Mouse (Mus musculus): ENCODE measurements around the gene Sult2b1. TPM values are rescaled to one million over a fixed set of nuclear protein-coding genes. Genes with fewer than 3 reads are reported as not detected.

Gene Sult2b1
- polyA plus RNA-seq (2014; fragmentation: Nextera tagmentation; extraction: Ambion mirVana): 1.5 and 2.4 TPM in 2 replicates

DNA sequence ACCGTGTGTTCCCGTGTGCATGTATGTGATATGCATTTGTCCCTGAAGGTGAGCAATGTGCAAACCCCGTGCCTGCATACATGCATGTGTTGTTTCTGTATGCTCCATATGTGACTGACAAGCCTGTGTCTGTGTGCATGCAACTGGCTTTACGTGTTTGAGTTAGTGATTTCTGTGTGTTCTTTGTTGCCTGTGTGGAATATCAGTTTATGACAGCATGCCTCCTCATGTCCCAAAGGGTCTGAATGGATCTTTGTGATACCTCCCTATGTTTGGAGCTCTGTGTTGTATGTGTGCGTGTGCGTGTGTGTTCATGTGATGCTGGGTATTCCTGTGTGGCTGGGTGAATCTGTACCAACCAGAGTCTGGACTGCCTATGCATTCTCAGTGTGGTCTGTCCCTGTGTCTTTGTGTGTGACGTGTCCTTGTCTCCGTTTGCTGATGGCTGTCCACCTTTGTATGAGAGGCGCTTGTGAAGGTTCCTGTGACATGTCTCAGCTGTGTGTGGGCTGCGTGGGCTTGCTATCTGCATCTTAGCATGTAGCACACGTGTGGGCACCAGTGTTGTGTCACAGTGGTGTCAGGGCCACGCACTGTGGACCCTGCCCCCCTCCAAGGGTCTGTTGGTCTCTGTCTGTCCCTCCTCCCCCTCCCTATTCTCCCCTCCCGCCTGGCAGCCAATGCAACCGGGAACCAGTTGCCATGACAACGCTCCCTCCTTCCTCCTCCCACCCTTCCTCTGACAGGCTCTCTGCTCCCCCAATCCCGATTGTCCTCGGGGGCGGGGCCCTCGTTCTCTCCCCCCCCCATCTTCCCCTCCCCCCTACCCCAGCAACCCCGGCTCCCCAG lies at the start of gene Sult2b1:
Sult2b1 (minus strand) TSS at position 146 of the 849 bp plus-strand sequence.
- peak within 1 kb of the TSS; percentile 79 for H3K4me2 ChIP-seq
- H3K4me1 ChIP-seq (ENCODE audit: control insufficient read depth, insufficient read depth, low read length): peaks cover 21% of the 10 kb centered on the region
- peak; percentile 98 for DNase-seq (ENCODE audit: low spot score, missing footprints)
- peak within 1 kb of the TSS; percentile 71 for H3K4me3 ChIP-seq (ENCODE audit: low read depth, low read length)
- peak within 1 kb of the TSS; percentile 85 for H3K27ac ChIP-seq (ENCODE audit: low read depth, low read length)
- peaks cover 2% of the 10 kb centered on the region; the same call in 1 of the 2 replicates for H3K27me3 ChIP-seq (ENCODE audit: control insufficient read depth, insufficient read depth, low read length)
- H3K9ac ChIP-seq (ENCODE audit: low read length): peak within 1 kb of the TSS; percentile 82
- WGBS: 24% methylated on average over 20 of the region's 20 CpGs
- peaks cover 6% of the 10 kb centered on the region for H3K36me3 ChIP-seq (ENCODE audit: control insufficient read depth, insufficient read depth, low read length)
- ATAC-seq (ENCODE audit: low FRiP score): peak; percentile 71
- H3K9me3 ChIP-seq (ENCODE audit: control insufficient read depth, low read length): no peaks in the 10 kb centered on the region

DNA sequence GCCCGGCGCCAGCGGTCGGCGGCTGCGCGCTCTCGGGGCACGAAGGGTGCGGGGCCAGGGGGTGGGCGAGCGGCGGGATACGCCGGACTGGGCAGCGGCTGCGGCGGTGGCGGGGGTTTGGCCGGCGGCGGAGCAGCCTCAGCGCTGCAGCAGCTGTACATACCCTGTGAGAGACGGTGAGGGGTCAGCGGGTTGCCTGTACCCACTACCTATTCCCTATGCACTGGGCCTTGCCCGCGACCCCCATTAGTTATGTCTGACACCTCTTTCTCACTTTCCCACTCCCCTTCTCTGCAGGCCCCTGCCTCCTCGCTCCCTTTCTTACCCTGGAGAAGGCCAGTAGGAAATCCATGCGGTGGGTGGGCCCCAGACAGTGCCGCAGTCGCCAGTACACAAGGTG lies 49.5 kb upstream of the Sult2b1 start:
- peak; percentile 85 for DNase-seq (ENCODE audit: low spot score, missing footprints)
- H3K9ac ChIP-seq (ENCODE audit: low read length): no peak overlapping the region
- H3K4me1 ChIP-seq (ENCODE audit: control insufficient read depth, insufficient read depth, low read length): peaks cover 14% of the 10 kb centered on the region
- H3K9me3 ChIP-seq (ENCODE audit: control insufficient read depth, low read length): no peaks in the 10 kb centered on the region
- H3K27me3 ChIP-seq (ENCODE audit: control insufficient read depth, insufficient read depth, low read length): peaks cover 44% of the 10 kb centered on the region
- no peak for ATAC-seq (ENCODE audit: low FRiP score)
- no peak overlapping the region for H3K27ac ChIP-seq (ENCODE audit: low read depth, low read length)
- no peaks in the 10 kb centered on the region for H3K36me3 ChIP-seq (ENCODE audit: control insufficient read depth, insufficient read depth, low read length)
- WGBS: 3% methylated on average over 31 of the region's 31 CpGs
- peak overlapping the region; percentile 31 for H3K4me2 ChIP-seq
- peak overlapping the region; percentile 18 for H3K4me3 ChIP-seq (ENCODE audit: low read depth, low read length)

GRCm38 (mm10) chr7:45833148-45833790 lies 48.8 kb upstream of the Sult2b1 start:
- ATAC-seq (ENCODE audit: low FRiP score): no peak
- peaks cover 44% of the 10 kb centered on the region for H3K27me3 ChIP-seq (ENCODE audit: control insufficient read depth, insufficient read depth, low read length)
- peak; percentile 82 for DNase-seq (ENCODE audit: low spot score, missing footprints)
- no peak overlapping the region for H3K27ac ChIP-seq (ENCODE audit: low read depth, low read length)
- H3K4me1 ChIP-seq (ENCODE audit: control insufficient read depth, insufficient read depth, low read length): peaks cover 14% of the 10 kb centered on the region
- WGBS: under 1% methylated on average over 85 of the region's 86 CpGs
- H3K9ac ChIP-seq (ENCODE audit: low read length): no peak overlapping the region
- H3K4me3 ChIP-seq (ENCODE audit: low read depth, low read length): peak overlapping the region; percentile 18
- H3K4me2 ChIP-seq: peak overlapping the region; percentile 31
- no peaks in the 10 kb centered on the region for H3K9me3 ChIP-seq (ENCODE audit: control insufficient read depth, low read length)
- H3K36me3 ChIP-seq (ENCODE audit: control insufficient read depth, insufficient read depth, low read length): 0 out of 2 replicates have a peak, but pooled peaks cover 3% of the 10 kb centered on the region

DNA sequence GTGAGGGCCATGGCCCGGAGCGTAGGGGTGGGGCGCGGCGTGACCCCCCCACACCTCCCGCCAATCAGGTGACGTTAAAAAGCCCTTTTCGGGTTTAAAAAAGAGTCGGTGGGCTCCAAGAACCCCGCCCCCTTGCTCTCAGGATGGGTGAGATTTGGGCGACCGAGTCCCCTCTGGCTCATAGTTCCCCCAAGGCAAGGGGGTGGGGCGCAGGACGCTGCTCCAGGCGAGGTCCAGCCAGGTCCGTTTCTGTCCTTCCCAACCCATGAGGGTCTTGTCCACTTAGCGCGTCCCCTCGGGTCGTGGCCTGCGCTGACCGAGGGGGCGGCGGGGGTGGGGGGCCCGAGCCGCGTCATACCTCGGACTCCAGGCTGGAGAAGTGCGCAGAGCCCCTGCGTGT lies 48.0 kb upstream of the Sult2b1 start:
- no peak for ATAC-seq (ENCODE audit: low FRiP score)
- Histone ChIP-seq H3K36me3 (ENCODE audit: control insufficient read depth, insufficient read depth, low read length) (peaks cover 7% of the 10 kb centered on the region; the same call in 1 of the 2 replicates), H3K4me2 (no peak overlapping the region), H3K27me3 (ENCODE audit: control insufficient read depth, insufficient read depth, low read length) (peaks cover 44% of the 10 kb centered on the region), H3K4me3 (ENCODE audit: low read depth, low read length) (peak overlapping the region; percentile 18; the same call in 1 of the 2 replicates), H3K27ac (ENCODE audit: low read depth, low read length) (no peak overlapping the region), H3K9ac (ENCODE audit: low read length) (no peak overlapping the region), H3K9me3 (ENCODE audit: control insufficient read depth, low read length) (no peaks in the 10 kb centered on the region), H3K4me1 (ENCODE audit: control insufficient read depth, insufficient read depth, low read length) (peaks cover 14% of the 10 kb centered on the region)
- DNase-seq (ENCODE audit: low spot score, missing footprints): no peak
- WGBS: 12% methylated on average over 30 of the region's 30 CpGs

DNA sequence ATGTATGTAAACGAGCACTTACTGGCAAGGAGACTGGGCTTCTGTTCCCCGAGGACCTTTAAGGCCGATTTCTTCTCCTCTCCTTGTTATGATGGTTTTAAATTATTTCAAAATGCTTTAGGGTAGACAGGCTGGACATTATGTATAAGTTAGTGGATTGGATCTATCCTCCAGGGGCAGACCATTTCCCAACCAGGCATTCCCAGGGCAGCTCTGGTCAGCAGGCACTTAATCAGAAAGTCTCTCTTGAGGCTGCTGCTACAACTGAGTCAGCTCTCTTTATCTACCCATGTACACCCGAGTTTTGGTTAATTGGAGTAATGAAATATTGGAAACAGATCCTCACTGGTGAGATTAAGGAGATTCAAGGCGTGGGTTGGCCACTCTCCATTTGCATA lies 46.7 kb upstream of the Sult2b1 start:
- peaks cover 44% of the 10 kb centered on the region for H3K27me3 ChIP-seq (ENCODE audit: control insufficient read depth, insufficient read depth, low read length)
- no peaks in the 10 kb centered on the region for H3K9me3 ChIP-seq (ENCODE audit: control insufficient read depth, low read length)
- no peak for DNase-seq (ENCODE audit: low spot score, missing footprints)
- WGBS: 26% methylated on average over 5 of the region's 5 CpGs
- H3K4me2 ChIP-seq: peak overlapping the region; percentile 77
- peak; percentile 47 for ATAC-seq (ENCODE audit: low FRiP score)
- peak overlapping the region; percentile 75 for H3K4me3 ChIP-seq (ENCODE audit: low read depth, low read length)
- H3K36me3 ChIP-seq (ENCODE audit: control insufficient read depth, insufficient read depth, low read length): peaks cover 13% of the 10 kb centered on the region
- peak overlapping the region; percentile 76 for H3K9ac ChIP-seq (ENCODE audit: low read length)
- H3K27ac ChIP-seq (ENCODE audit: low read depth, low read length): peak overlapping the region; percentile 1; the same call in 1 of the 2 replicates
- H3K4me1 ChIP-seq (ENCODE audit: control insufficient read depth, insufficient read depth, low read length): peaks cover 14% of the 10 kb centered on the region

- H3K27ac ChIP-seq (ENCODE audit: low read depth, low read length): peak within 1 kb of the TSS; percentile 1; the same call in 1 of the 2 replicates
- H3K4me3 ChIP-seq (ENCODE audit: low read depth, low read length): peak within 1 kb of the TSS; percentile 75
- peaks cover 14% of the 10 kb centered on the region for H3K4me1 ChIP-seq (ENCODE audit: control insufficient read depth, insufficient read depth, low read length)
- H3K27me3 ChIP-seq (ENCODE audit: control insufficient read depth, insufficient read depth, low read length): peaks cover 40% of the 10 kb centered on the region
- H3K4me2 ChIP-seq: peak within 1 kb of the TSS; percentile 77
- ATAC-seq (ENCODE audit: low FRiP score): peak; percentile 94
- no peaks in the 10 kb centered on the region for H3K9me3 ChIP-seq (ENCODE audit: control insufficient read depth, low read length)
- peak within 1 kb of the TSS; percentile 76 for H3K9ac ChIP-seq (ENCODE audit: low read length)
- peaks cover 18% of the 10 kb centered on the region for H3K36me3 ChIP-seq (ENCODE audit: control insufficient read depth, insufficient read depth, low read length)
- peak; percentile 98 for DNase-seq (ENCODE audit: low spot score, missing footprints)
- WGBS: under 1% methylated on average over 35 of the region's 35 CpGs
Measured at GRCm38 (mm10) chr7:45830427-45831127, 46.1 kb upstream of the Sult2b1 start, which contains the start of gene Grwd1. TSS of gene Grwd1 (minus strand) at chr7:45830944.

DNA sequence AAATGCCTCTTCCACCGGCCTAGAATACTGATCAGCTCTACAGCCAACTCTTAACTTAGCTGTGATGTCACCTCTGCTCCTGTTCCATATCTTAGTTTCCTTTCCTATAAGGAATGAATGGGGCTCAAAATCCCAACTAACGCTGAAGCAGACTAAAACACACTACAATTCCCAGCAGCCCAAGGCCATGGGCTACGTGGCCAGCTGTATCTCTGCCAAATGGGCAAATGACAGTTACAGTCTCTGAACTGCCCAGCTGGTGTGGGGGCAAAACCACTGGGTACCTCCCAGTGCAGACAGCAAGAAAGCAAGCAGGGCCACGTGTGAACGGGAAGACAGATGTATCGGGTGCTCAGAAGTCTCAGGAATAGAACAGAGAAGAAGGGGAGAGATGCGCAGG lies 42.2 kb upstream of the Sult2b1 start:
- no peak for ATAC-seq (ENCODE audit: low FRiP score)

DNA sequence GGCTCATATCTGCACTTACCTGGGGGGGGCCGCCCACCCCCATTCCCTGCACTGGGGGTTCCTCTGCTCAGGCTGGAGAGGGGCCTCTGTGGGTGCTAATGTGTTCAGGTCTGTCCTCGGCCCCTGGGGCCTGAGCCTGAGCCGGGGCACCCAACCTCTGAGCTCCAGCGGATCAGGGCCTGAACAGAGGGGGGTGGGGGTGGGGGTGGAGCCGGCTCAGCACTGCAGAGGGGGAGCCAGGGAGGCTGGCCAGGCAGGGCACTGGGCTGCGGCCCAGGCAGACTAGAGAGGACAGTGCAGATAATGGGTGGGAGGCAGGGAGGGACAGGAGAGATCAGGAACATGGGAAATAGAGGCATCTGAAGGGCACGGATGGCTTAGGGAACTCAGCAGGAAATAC lies 40.1 kb upstream of the Sult2b1 start, which contains the start of gene Kcnj14:
Kcnj14 (minus strand) TSS at position 185 of the 400 bp plus-strand sequence.
- H3K27me3 ChIP-seq (ENCODE audit: control insufficient read depth, insufficient read depth, low read length): peaks cover 3% of the 10 kb centered on the region
- H3K4me3 ChIP-seq (ENCODE audit: low read depth, low read length): no peak within 1 kb of the TSS
- H3K27ac ChIP-seq (ENCODE audit: low read depth, low read length): no peak within 1 kb of the TSS
- 66% methylated on average over 7 of the region's 7 CpGs for WGBS
- H3K4me1 ChIP-seq (ENCODE audit: control insufficient read depth, insufficient read depth, low read length): peaks cover 4% of the 10 kb centered on the region
- no peak within 1 kb of the TSS for H3K4me2 ChIP-seq
- H3K36me3 ChIP-seq (ENCODE audit: control insufficient read depth, insufficient read depth, low read length): peaks cover 27% of the 10 kb centered on the region
- no peak within 1 kb of the TSS for H3K9ac ChIP-seq (ENCODE audit: low read length)
- no peaks in the 10 kb centered on the region for H3K9me3 ChIP-seq (ENCODE audit: control insufficient read depth, low read length)
- ATAC-seq (ENCODE audit: low FRiP score) (no peak), DNase-seq (ENCODE audit: low spot score, missing footprints) (no peak)

More for the DNA sequence above, 42.2 kb upstream of the Sult2b1 start:
- Histone ChIP-seq H3K27ac (ENCODE audit: low read depth, low read length) (no peak overlapping the region), H3K4me3 (ENCODE audit: low read depth, low read length) (no peak overlapping the region), H3K27me3 (ENCODE audit: control insufficient read depth, insufficient read depth, low read length) (peaks cover 3% of the 10 kb centered on the region), H3K9me3 (ENCODE audit: control insufficient read depth, low read length) (no peaks in the 10 kb centered on the region), H3K36me3 (ENCODE audit: control insufficient read depth, insufficient read depth, low read length) (peaks cover 27% of the 10 kb centered on the region), H3K4me1 (ENCODE audit: control insufficient read depth, insufficient read depth, low read length) (peaks cover 10% of the 10 kb centered on the region), H3K4me2 (no peak overlapping the region), H3K9ac (ENCODE audit: low read length) (no peak overlapping the region)
- 90% methylated on average over 7 of the region's 7 CpGs for WGBS
- no peak for DNase-seq (ENCODE audit: low spot score, missing footprints)
